Mouse (Mus musculus): Measurements from ENCODE around the gene Magi2.
"Not testable (repeated sequence)": the region's sequence is repeated elsewhere in the genome, so short reads cannot be mapped to it uniquely, and the experiment has no call there.

The Magi2 gene

GRCm38 (mm10) chr5:19465383-19465782 is 238.5 kb downstream of the Magi2 start:
- DNase-seq, result no peak

- DNase-seq, result no peak
These were observed 246.1 kb downstream of the Magi2 start for GRCm38 (mm10) chr5:19472851-19473439.

GRCm38 (mm10) chr5:19482981-19483380 is 256.1 kb downstream of the Magi2 start:
- DNase-seq, result no peak

GRCm38 (mm10) chr5:19487947-19488346 is 261.1 kb downstream of the Magi2 start:
- no peak for DNase-seq

- no peak for DNase-seq
These were observed 274.2 kb downstream of the Magi2 start for GRCm38 (mm10) chr5:19501005-19501404.

- no peak for DNase-seq
These were observed 295.3 kb downstream of the Magi2 start for GRCm38 (mm10) chr5:19522168-19522567.

GRCm38 (mm10) chr5:19539348-19539747 is 312.5 kb downstream of the Magi2 start:
- no peak for DNase-seq

GRCm38 (mm10) chr5:19546424-19546823 is 319.6 kb downstream of the Magi2 start:
- no peak for DNase-seq

GRCm38 (mm10) chr5:19546900-19547299 is 320.1 kb downstream of the Magi2 start:
- no peak for DNase-seq

GRCm38 (mm10) chr5:19553510-19553909 is 326.7 kb downstream of the Magi2 start:
- DNase-seq, result no peak

- no peak for DNase-seq
These were observed 338.8 kb downstream of the Magi2 start for GRCm38 (mm10) chr5:19565636-19566035.

GRCm38 (mm10) chr5:19566136-19566535 is 339.3 kb downstream of the Magi2 start:
- not testable (repeated sequence) for DNase-seq

- DNase-seq, result no peak
These were observed 380.9 kb downstream of the Magi2 start for GRCm38 (mm10) chr5:19607700-19608099.

GRCm38 (mm10) chr5:19611788-19612187 is 385.0 kb downstream of the Magi2 start:
- DNase-seq, result no peak

- DNase-seq, result no peak
These were observed 394.8 kb downstream of the Magi2 start for GRCm38 (mm10) chr5:19621678-19622077.

- no peak for DNase-seq
These were observed 407.1 kb downstream of the Magi2 start for GRCm38 (mm10) chr5:19633976-19634375.

GRCm38 (mm10) chr5:19637789-19638188 is 411.0 kb downstream of the Magi2 start:
- DNase-seq, result no peak

GRCm38 (mm10) chr5:19655986-19656385 is 429.1 kb downstream of the Magi2 start:
- DNase-seq, result no peak

GRCm38 (mm10) chr5:19666416-19666815 is 439.6 kb downstream of the Magi2 start:
- DNase-seq, result no peak

- DNase-seq, result no peak
These were observed 490.5 kb downstream of the Magi2 start for GRCm38 (mm10) chr5:19717296-19717695.

GRCm38 (mm10) chr5:19726277-19726676 is 499.4 kb downstream of the Magi2 start:
- no peak for DNase-seq

GRCm38 (mm10) chr5:19745376-19745775 is 518.5 kb downstream of the Magi2 start:
- DNase-seq, result no peak

GRCm38 (mm10) chr5:19745916-19746315 is 519.1 kb downstream of the Magi2 start:
- DNase-seq, result no peak

GRCm38 (mm10) chr5:19746865-19747514 is 520.2 kb downstream of the Magi2 start:
- no peak for DNase-seq

- DNase-seq, result no peak
These were observed 520.8 kb downstream of the Magi2 start for GRCm38 (mm10) chr5:19747631-19748030.

Measured in thymus, adult 18-20 months (tissue).